Mouse (Mus musculus) telencephalon, adult 2 months (tissue): ENCODE measurements around the gene Fcrl6.

Experiments used
- DNase-seq: peaks from one replicate; pipeline ENCODE4 v3.0.0-alpha.2; 2011; ENCODE audit warnings: low read depth, low spot score

The Fcrl6 gene

DNA sequence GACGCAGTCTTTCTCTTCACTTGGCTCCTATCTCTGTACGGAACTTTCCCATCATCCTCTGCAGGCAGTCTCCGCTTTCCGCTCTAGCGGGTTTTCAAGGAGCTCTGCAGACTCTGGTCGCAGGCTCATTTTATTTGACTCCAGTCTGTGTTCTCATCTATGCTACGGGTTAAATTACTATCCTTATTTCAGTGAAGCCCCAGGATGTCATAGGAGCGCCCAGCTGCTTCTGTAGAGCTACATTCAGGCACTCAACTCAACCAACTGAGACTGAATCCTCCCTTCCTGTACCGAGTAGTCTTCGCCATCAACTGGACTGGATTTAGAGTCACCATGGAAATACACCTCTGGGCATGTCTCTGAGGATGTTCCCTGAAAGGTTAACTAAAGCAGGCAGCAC is 12.3 kb upstream of the Fcrl6 start:
- no peak for DNase-seq

DNA sequence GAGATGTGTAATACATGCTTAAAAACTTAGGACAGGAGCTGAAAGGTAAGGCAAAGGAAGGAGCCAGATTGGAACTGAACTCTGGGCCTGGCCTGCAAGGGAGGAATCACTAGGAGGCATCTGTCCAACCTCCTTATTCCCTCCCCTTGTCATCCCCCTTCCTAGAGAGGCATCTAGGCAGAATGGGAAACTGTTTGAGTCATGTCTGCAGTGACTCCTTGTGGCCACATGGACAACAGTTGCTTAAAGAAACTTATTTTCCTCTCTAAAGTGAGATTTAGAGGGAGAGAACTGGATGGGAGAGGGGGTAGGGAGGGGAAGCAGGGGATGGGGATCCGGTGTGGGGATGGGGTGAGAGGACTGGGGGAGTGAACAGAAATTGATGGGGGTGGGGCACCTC is 10.4 kb upstream of the Fcrl6 start:
- no peak for DNase-seq

DNA sequence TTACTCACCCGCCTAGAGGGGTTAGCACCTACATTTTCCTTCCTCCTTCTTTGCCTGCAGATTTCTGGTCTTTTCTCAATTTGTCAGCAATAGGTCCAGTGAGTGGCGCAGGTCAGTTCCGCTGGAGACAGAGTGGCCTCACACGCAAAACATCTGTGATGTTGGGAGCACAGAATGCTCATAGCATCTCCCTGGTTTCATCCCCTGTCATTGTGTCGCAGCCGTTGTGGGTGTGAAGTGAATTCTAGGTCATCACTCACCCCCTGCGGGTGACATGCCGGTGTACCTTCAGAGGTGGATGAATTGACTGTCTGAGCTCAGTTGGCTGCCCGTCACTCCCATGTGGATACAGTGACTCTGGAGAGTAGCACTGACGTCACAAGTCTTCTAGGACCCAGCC is 9.0 kb upstream of the Fcrl6 start:
- no peak for DNase-seq

DNA sequence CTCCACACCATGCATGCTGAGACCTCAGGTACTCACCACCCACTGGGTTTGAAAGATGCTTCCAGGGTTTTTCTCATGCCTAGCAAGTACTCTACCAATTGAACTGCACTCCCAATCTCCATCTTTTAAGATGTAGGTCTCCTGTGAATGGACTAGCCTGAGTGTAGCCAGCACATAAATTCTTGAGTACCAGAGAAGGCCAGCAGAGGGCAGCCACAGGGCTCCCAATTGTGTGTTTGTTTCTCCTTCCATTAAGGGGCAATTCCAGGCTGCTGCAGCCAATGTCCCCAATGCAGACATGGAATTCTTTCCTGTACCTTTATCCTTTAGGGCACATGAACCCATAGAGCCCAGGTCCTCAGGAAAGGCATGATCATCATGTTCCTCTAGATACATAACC is 7.9 kb downstream of the Fcrl6 start:
- no peak for DNase-seq

DNA sequence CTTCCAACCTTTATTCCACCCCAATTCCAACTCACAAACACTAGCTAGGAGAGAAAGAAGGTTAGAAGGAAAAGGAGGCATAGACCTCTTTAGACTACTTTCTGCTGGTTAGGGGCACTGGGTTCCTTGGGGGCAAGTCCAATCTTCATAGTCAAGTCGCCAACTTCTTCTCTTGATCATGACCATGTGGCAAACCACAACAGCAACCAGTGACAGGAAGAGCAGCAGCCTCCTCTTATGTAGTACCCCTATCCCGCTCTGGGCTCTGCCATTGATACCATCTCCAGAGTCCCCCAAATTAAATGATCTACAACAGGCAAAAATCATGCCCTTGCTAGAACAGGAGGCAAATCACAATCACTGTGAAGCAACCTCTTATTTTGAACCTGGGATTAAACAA is 8.4 kb downstream of the Fcrl6 start:
- DNase-seq = no peak

DNA sequence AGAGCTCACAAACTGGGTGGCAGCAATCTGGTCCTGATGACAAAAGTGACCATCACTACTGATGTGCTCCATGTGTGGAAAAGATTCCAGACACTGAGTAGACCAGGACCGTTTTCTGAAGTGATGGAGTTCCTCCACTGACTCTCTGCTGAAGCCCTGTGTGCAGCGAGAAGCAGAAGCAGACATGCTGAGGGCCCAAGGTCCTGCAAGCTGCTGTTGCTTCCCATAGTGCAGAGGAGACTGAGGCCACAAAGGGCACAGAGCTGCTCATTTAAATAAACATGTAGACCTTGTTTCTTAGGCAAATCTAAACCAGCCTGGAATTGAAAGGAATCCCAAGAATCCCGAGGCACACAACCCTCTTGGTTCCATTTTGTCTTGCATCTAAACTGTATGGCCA is 9.0 kb downstream of the Fcrl6 start:
- no peak for DNase-seq

DNA sequence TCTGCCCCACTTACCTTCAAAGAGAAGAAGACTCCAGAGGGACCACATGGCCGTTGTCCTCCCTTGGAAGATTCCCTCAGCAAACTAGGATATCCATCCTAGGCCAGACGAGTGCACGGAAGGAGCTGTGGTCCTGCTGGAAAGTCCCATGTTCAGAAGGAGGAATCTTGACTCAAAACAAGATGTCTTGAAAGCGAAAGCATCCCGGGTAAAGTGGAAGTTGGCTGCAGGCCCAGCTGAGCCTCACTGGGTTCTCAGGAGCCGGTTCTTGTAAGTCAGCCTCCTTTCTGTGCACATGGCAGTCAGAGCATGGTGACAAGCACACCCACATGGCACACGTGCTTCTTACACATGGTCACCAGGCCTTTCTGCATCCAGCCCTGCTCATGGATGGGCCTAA is 12.0 kb downstream of the Fcrl6 start, which contains the start of gene Slamf8:
Gene Slamf8 (minus strand): TSS at position 184 of the 400 bp plus-strand sequence.
- DNase-seq = peak; percentile 23

DNA sequence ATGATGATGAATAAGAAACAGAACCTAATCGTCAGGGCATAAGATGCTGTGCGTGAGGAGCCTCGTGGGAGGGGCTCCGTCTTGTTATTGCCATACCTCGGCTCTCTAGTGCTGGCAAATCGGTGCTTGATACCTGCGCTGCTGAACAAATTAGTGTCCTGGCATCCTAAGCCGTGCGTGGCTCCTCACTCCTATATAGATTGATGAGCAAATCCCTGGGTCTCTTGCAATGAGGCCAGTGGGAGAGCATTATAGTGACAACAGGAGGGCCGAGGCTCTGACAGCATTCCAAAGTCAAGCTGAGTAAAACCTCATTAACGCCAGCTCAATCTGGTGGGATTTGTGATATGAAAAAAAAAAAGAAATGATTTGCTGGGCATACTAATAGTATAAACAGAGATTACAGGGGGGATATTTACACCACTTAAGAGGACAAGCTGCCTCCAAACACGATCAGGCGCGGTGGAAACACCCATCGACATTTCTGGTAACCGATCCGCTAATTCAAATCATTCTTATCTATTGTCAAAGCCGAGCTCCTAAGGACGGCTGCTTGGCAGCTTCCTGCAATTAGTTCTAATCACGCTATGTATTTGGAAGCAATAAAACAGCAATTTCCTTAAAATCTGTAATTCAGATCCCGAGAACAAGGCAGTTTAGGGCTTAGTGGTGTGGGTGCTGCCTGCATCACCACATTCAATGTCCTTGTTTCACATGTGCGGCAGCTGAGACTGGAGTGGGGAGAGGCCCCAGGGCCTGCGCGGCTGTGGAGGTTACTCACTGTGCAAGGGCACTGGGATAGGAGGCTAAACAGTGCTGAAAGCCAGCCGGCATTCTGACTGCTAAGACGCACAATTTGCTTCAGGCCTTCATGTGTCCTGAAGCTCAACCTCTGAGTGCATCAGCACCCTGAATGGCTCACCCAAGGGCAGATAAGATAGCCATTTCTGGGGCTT is 16.5 kb downstream of the Fcrl6 start:
- no peak for DNase-seq

DNA sequence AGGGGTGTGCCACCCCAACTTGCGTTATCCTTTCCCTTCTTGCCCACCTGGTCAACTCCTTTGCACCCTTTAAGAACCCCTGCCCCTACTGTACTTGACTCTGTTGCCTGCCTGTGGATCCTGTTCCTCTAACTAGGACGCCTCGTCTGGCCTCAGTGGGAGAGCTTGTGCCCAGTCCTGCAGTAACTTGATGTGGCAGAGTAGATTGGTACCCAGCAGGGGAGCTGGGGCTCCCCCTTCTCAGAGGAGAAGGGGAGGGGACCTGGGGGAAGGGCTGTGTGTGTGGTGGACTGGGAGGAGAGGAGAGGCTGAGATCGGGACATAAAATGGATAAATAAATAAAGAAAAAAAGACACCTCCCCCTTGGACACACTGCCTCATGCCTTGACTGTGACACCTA is 17.3 kb downstream of the Fcrl6 start:
- no peak for DNase-seq

DNA sequence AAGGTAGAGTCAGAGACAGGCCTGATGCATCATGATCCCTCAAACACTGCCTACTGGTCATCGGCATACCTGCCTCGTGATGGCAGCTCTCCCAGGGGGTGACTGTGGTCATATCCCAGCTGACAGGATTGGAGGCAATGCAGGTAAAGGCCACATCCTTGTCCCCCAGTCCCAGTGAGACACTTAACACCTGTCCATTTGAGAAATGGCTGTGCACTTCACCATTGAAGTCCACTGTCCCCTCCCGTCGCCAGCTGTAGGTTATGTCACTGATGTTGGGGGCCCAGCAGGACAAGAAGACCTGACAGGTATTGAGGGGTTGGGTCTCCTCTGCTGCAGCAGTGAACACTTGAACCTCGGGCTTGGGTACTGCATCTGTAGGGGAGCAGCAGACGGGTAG is 18.1 kb downstream of the Fcrl6 start:
- DNase-seq = no peak

DNA sequence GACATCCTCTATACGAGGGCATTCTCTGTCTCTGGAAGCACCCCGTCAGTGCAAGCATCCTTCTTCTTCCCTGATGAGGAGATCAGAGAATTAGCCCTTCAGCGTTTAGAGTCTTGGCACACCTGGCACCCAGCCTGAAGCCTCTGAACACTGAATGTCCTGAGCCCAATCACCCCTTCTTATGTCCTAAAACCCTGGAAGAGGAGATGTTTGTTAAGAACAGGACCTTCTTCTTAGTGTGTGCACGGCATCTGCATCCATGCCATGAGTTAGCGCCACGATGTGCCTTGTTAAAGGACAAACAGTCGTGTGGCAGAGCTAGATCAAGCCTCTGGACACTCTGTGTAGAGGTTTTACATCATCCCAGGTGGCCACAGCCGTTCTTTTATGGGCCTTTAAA is 19.9 kb downstream of the Fcrl6 start:
- DNase-seq = no peak

DNA sequence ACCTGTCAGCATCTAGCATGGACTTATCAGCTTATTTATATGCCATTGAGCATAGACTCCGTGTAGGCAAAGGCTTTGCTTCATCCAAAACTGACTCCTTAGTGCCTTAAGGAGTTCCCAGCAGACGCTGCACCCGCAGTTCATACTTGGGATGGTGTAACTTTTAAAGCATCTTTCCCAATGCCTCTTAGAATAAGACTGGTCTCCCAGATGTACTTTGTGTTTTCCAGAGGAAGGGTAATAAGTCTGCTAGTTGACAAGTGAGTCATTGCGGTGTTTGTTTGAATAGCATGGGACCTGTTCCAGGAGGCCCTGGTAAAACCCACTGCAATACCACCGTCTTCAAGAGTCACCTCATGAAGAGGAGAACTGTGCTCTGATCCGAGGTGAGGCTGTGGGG is 22.2 kb downstream of the Fcrl6 start:
- no peak for DNase-seq

DNA sequence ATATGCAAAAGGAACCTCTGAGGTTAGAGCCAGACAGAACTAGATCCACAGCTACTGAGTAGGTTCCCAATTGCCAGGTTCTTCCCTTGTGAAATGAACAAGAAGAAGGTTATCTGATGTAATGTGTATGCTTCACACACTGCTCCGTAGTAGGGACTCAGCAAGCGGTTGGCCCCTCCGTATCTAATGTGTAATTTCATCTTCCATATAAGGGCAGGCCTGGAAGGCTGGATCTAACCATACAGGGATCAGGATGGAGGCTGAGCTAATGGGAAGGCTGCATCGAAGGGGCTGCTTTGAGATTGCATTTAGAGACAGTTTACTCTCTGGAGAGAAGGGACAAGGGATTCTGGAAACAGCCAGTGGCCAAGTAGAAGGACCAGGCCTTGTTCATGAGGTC is 34.6 kb downstream of the Fcrl6 start:
- no peak for DNase-seq

DNA sequence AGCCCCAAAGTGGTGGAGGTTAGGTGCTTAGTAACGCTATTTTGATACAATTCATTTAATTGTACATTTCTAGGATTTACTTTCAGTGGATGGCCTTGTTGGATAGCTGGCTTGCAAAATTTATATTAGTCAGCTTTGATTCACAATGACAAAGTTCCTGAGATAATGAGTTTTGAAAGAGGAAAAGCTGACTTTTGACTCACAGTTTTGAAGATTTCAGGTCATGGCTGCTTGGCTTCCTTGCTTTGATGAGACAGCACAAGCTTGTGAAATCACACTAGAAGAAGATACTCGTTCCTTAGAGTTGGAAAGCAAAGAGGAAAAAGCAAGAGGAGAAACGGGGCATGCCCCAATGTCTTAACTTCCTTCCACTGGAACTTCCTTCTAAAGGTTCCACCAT is 36.2 kb downstream of the Fcrl6 start:
- no peak for DNase-seq

DNA sequence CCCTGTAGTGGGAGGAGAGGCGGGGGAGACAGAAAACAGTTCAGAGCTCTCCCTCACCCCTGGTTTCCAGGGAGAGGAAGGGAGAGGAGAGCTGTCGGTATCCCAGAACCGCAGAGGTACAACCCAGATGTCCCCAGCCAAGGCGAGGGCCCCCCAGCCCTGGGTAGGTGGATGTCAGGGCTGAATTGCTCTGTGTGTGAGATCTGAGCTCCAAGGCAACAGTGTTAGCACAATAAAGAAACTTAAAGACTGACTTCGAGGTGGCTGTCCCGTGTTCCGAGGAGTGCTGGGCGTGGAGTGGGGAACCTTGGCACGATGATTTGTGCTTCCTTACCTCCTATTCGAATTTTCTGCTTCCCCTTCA is 38.9 kb downstream of the Fcrl6 start:
- DNase-seq = no peak

DNA sequence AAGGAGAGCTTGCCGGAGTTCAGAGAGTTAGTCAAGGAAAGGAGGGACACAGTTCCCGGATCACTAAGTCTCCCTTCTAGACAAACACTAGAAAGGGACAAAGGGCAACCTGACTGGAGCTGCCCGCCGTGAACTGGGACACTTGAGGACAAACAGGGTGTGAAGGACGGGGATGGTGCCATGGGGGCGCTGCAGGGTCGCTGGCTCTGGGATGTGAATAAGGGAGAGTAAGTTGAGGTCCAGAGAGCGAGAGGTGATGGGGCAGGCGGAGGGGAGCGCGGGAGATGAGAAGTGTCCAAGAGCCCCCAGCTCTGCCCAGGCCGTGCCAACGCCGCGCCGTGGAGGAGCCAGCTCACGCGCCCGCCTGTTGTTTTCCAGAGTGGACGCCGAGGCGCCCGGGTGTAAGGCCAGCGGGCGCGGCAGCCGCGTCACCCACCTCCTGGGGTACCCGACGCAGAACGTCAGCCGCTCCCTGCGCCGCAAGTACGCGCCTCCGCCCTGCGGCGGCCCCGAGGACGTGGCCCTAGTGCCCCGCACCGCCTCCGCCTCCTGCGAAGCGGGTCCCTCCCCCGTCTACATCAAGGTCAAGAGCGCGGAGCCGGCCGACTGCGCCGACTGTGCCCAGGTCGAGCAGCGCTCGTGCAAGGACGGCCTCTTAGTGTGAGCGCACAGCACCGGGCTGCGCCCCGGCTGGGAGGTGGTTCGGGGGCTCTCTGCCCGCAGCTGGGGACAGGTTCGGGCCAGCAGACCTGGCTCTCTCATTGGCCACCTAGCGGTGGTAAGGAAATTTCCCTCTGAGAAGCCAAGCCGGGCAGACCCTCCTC is 39.5 kb downstream of the Fcrl6 start:
- no peak for DNase-seq

DNA sequence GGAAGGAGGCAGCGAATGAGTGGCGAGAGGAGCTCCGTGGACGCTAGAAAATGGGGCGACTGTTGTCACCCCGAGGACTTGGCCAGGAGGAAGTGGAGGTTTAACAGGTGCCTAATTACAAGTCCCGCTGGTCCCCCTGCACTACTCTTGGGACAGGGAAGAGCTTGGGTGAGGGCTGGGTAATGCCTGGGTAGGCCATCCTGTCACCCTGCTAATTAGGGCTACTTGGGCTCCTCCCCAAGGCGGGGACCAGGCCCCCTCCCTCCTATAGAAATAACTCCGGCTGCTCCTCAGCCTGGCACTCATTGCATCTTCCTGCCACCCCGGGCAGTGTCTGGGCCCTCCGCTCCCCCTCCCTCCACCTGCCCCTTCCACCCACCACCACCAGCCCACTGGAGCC is 46.7 kb downstream of the Fcrl6 start, which contains the start of gene Vsig8:
Gene Vsig8 (plus strand): TSS at position 301 of the 400 bp plus-strand sequence.
- DNase-seq = no peak

DNA sequence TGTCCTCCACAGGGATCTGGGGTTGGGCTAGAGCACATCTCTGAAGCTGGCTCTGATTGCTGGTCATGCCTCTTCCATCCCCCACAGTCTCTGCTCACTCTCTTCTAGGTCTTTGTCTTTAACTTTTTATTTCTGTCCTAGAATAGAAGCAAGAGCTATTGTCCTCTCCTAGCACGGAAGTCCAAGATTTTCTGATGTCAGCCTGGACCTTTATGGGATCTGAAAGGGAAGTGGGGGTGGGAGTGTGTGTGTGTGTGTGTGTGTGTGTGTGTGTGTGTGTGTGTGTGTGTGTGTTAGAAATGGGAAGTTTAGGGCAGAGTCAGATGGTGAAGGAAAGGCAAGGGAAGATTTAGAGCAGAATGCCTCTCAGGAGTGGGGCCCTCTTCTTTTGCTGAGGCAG is 49.7 kb downstream of the Fcrl6 start:
- DNase-seq = no peak

DNA sequence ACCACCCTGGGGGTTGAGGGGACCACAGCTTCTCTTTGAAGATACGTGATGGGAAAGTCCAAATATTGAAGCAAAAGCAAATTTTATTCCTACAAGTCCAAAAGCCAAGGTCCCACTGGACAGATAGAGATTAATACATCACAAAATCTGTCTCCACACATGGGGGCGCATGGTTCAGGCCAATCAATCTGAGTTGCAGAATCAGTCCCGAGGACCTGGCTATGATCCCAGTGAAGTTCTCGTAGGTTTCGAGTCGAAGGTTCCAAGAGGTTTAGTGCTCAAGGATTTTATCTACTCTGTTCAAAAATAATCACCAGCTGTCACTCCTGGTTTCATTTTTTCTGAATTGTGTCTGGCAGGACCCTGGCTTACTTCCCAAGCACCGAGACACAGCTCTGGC is 51.3 kb downstream of the Fcrl6 start:
- DNase-seq = no peak

DNA sequence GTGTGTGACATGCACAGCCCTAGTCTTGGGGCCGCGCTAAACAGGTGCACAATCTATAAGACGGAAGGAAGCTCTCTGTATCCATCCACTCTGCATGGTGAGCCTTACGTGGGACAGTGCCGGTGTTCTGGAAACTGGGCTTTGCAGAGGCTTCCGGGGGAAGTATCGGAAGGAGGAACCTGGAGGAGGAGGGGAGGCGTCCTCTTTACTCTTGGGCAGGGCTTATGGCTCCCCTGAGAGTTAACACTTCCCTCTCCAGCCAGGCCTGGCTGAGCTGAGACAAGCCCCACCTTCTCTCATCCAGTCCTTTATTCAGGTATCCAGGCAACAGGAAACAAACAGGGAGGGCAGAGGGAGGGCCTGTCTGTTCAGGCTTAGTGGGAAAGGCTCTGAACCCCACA is 51.8 kb downstream of the Fcrl6 start:
- peak; percentile 65 for DNase-seq

DNA sequence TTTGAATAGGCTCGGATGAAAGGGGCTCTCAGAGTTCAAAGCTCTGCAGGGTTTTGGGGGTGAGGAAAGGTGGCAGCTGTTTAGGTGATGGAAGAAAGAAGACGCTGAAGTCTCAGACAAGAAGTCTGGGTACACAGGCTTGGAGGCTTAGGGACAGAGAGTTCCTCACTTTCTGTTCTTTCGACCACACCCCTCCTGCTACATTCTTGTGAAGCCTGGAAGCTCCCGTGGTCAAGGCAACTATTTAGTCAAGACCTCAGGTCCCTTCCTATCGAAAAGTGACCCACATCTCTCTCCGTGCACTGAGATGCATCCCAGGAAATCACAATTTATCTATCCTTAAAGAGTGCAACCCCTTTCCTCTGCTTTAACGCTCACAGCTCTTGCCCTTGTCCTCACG is 52.6 kb downstream of the Fcrl6 start:
- no peak for DNase-seq

DNA sequence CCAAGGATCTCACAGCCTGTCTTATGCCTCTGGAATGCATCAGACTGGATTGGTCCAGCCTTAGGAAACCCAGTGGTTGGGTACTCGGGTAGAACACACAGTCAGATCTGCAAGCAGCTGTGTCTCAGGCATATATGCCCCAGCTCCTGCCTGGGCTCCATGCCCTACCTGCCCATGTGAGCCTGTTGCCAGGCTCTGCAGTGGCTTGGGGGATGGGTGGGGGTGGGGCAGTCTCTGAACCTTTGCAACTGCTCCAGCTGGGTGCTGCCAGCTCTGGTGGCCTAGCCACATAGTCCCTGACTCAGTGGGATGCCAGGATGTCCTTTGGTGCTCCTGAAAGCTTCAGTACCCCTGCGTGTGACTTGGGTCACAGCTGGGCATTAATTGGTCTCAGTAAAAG is 53.0 kb downstream of the Fcrl6 start:
- no peak for DNase-seq

DNA sequence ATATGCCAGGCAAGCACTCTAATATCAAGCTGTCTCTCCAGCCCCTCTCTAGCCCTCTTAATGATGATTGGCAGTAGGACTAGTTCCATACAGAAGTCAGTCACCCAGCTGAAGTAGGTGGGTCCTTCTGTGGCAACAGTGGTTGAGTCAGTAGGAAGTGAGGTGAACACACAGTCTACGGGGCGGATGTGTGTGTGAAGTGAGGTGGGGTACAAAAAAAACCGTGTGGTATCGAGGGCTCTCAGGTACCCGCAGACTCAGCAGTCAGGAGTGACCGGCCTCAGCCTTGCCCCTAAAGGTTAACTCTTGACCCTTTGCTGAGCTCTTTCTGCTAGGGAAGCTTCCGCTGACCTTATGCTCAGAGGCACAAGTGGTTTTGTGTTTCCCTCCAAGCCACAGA is 53.9 kb downstream of the Fcrl6 start:
- no peak for DNase-seq
